Mouse (Mus musculus) embryonic fibroblast, embryonic 13.5 days (primary cell): ENCODE measurements around the gene Apobec3. TPM values are rescaled to one million over a fixed set of nuclear protein-coding genes. Genes with fewer than 3 reads are reported as not detected.

ENCODE experiments used
- H3K27ac ChIP-seq: 2 replicates; pipeline ENCODE4 v1.5.1; 2012; ENCODE audit warnings: low read length, control low read depth, inconsistent platforms; ENCODE audit not compliant: insufficient read depth
- H3K4me1 ChIP-seq: 2 replicates; pipeline ENCODE4 v1.6.1; 2011; ENCODE audit warnings: low read length; ENCODE audit not compliant: control insufficient read depth, insufficient read depth
- H3K4me3 ChIP-seq: 2 replicates; pipeline ENCODE4 v1.5.1; 2011; ENCODE audit warnings: mild to moderate bottlenecking, control low read depth, low read length; ENCODE audit not compliant: insufficient read depth
- CTCF ChIP-seq: IDR thresholded peaks from 2 replicates; pipeline ENCODE4 v1.5.1; 2011; ENCODE audit warnings: mild to moderate bottlenecking, control low read depth, low read length, moderate library complexity, borderline replicate concordance; ENCODE audit not compliant: insufficient read depth
- POLR2A ChIP-seq: IDR thresholded peaks from 2 replicates; pipeline ENCODE4 v1.6.1; 2011; ENCODE audit warnings: low read depth, mild to moderate bottlenecking, control low read depth, low read length, moderate library complexity
- polyA plus RNA-seq: library from polyadenylated mRNA; stranded (reverse); fragments of >200 nt; gene quantifications from 2 replicates; pipeline ENCODE4 v1.2.4, GENCODE M21; 2011; ENCODE audit warnings: low read depth; ENCODE audit not compliant: missing spikeins, insufficient read length

Gene Apobec3
- polyA plus RNA-seq: 19.7 and 35.3 TPM in 2 replicates

- peak within 1 kb of the TSS; percentile 54 for H3K4me3 ChIP-seq
- TF ChIP-seq POLR2A (no peak), CTCF (peak; percentile 72; the same call in 1 of the 2 replicates)
- H3K27ac ChIP-seq: peak within 1 kb of the TSS; percentile 5; the same call in 1 of the 2 replicates
- peaks cover 2% of the 10 kb centered on the region; the same call in 1 of the 2 replicates for H3K4me1 ChIP-seq
These were observed at the start of gene Apobec3 for GRCm38 (mm10) chr15:79891436-79892212. Gene Apobec3, plus strand, starts transcription at chr15:79891659.

GRCm38 (mm10) chr15:79842985-79843384 is 48.5 kb upstream of the Apobec3 start:
- no peaks in the 10 kb centered on the region for H3K4me1 ChIP-seq
- no peak for TF ChIP-seq CTCF
- no peak for TF ChIP-seq POLR2A
- H3K27ac ChIP-seq: no peak overlapping the region
- H3K4me3 ChIP-seq: no peak overlapping the region

- Histone ChIP-seq H3K27ac (no peak overlapping the region), H3K4me1 (no peaks in the 10 kb centered on the region), H3K4me3 (no peak overlapping the region)
- no peak for TF ChIP-seq POLR2A
- no peak for TF ChIP-seq CTCF
These were observed 45.5 kb upstream of the Apobec3 start for GRCm38 (mm10) chr15:79845986-79846385.

- H3K27ac ChIP-seq: no peak overlapping the region
- no peaks in the 10 kb centered on the region for H3K4me1 ChIP-seq
- H3K4me3 ChIP-seq: no peak overlapping the region
- TF ChIP-seq CTCF (no peak), POLR2A (no peak)
These were observed 44.4 kb upstream of the Apobec3 start for GRCm38 (mm10) chr15:79847100-79847499.

- H3K27ac ChIP-seq: no peak overlapping the region
- H3K4me1 ChIP-seq: no peaks in the 10 kb centered on the region
- no peak for TF ChIP-seq POLR2A
- no peak for TF ChIP-seq CTCF
- H3K4me3 ChIP-seq: no peak overlapping the region
These were observed 41.3 kb upstream of the Apobec3 start for GRCm38 (mm10) chr15:79850143-79850542.

- TF ChIP-seq POLR2A: no peak
- TF ChIP-seq CTCF: no peak
- Histone ChIP-seq H3K27ac (no peak overlapping the region), H3K4me1 (no peaks in the 10 kb centered on the region), H3K4me3 (no peak overlapping the region)
These were observed 32.5 kb upstream of the Apobec3 start for GRCm38 (mm10) chr15:79858979-79859378.

- Histone ChIP-seq H3K4me3 (no peak overlapping the region), H3K27ac (no peak overlapping the region), H3K4me1 (no peaks in the 10 kb centered on the region)
- no peak for TF ChIP-seq CTCF
- TF ChIP-seq POLR2A: no peak
These were observed 31.6 kb upstream of the Apobec3 start for GRCm38 (mm10) chr15:79859821-79860220.

- Histone ChIP-seq H3K4me3 (no peak overlapping the region), H3K4me1 (no peaks in the 10 kb centered on the region), H3K27ac (no peak overlapping the region)
- no peak for TF ChIP-seq POLR2A
- no peak for TF ChIP-seq CTCF
These were observed 24.0 kb upstream of the Apobec3 start for GRCm38 (mm10) chr15:79867260-79868002.

- Histone ChIP-seq H3K4me1 (no peaks in the 10 kb centered on the region), H3K4me3 (no peak overlapping the region), H3K27ac (no peak overlapping the region)
- TF ChIP-seq CTCF: no peak
- TF ChIP-seq POLR2A: no peak
These were observed 17.9 kb upstream of the Apobec3 start for GRCm38 (mm10) chr15:79873545-79873944.

- no peaks in the 10 kb centered on the region for H3K4me1 ChIP-seq
- no peak overlapping the region for H3K4me3 ChIP-seq
- H3K27ac ChIP-seq: no peak overlapping the region
- no peak for TF ChIP-seq POLR2A
- no peak for TF ChIP-seq CTCF
These were observed 17.5 kb upstream of the Apobec3 start for GRCm38 (mm10) chr15:79873995-79874394.
